Mouse (Mus musculus) heart, adult 2 months (tissue): ENCODE results near the gene Plcl1. TPM values are rescaled to one million over a fixed set of nuclear protein-coding genes. Genes with fewer than 3 reads are reported as not detected.

Experiments
- DNase-seq, 2 experiments: peaks; one replicate each; pipeline ENCODE4 v3.0.0; 2021
- H3K27ac ChIP-seq: fragments of 200-600 bp; 2 replicates; pipeline ENCODE4 v1.8.1; 2022
- H3K27me3 ChIP-seq: fragments of 200-500 bp; 2 replicates; pipeline ENCODE4 v1.6.1; 2012; ENCODE audit warnings: mild to moderate bottlenecking, low read length, inconsistent platforms, mixed read lengths; ENCODE audit not compliant: control insufficient read depth, insufficient read depth
- H3K36me3 ChIP-seq: fragments of 200-500 bp; 2 replicates; pipeline ENCODE4 v1.6.1; 2012; ENCODE audit warnings: low read length, inconsistent platforms; ENCODE audit not compliant: control insufficient read depth, insufficient read depth
- H3K4me1 ChIP-seq: fragments of 200-500 bp; 2 replicates; pipeline ENCODE4 v1.6.1; 2011; ENCODE audit warnings: low read length; ENCODE audit not compliant: control insufficient read depth, insufficient read depth
- H3K4me3 ChIP-seq: fragments of 200-600 bp; 2 replicates; pipeline ENCODE4 v1.8.1; 2022
- H3K79me2 ChIP-seq: fragments of 200-500 bp; replicated peaks from 2 replicates; pipeline ENCODE4 v1.6.1; 2012; ENCODE audit warnings: mild to moderate bottlenecking, inconsistent platforms, low read length, moderate library complexity, mixed read lengths; ENCODE audit not compliant: control insufficient read depth, insufficient read depth
- H3K9ac ChIP-seq: fragments of 200-500 bp; 2 replicates; pipeline ENCODE4 v1.6.1; 2012; ENCODE audit warnings: low read depth, mild to moderate bottlenecking, control low read depth, inconsistent platforms, low read length, mixed read lengths
- CTCF ChIP-seq: fragments of 200-600 bp; IDR thresholded peaks from 2 replicates; pipeline ENCODE4 v1.8.1; 2022; ENCODE audit warnings: antibody characterized with exemption, mild to moderate bottlenecking, moderate library complexity
- EP300 ChIP-seq: fragments of 200-500 bp; IDR thresholded peaks from 2 replicates; pipeline ENCODE4 v1.6.1; 2011; ENCODE audit warnings: low read depth, low read length, control low read depth; ENCODE audit not compliant: insufficient read depth
- POLR2A ChIP-seq: fragments of 200-500 bp; IDR thresholded peaks from 2 replicates; pipeline ENCODE4 v1.6.1; 2011; ENCODE audit warnings: mild to moderate bottlenecking, low read depth, low read length, control low read depth; ENCODE audit not compliant: insufficient read depth
- WGBS: fragments of 180-500 bp; shearing (Covaris S2); methylation state at CpG from one replicate; pipeline ENCODE4 v1.1.7; 2018; 5-methylcytosine and 5-hydroxymethylcytosine counted together
- intact Hi-C: fragments of 180-260 bp; cut with DNase I; formaldehyde crosslinking; loops from one replicate; pipeline ENCODE4 v1.15.1; 2025
- polyA plus RNA-seq: library from polyadenylated mRNA; depleted of rRNA; stranded (reverse); fragments of >200 nt; gene quantifications from 2 replicates; pipeline ENCODE4 v1.2.3, GENCODE M21; 2012; rRNA removed
- total RNA-seq, 2 experiments: library from RNA; stranded (reverse); gene quantifications; 2 replicates each; pipeline ENCODE4 v1.2.3; 2021

The Plcl1 gene
- total and polyA plus RNA-seq, 3 experiments, result 0.86 to 3.1 (median 3.0) TPM

- WGBS, result 70% methylated on average over 2 of the region's 2 CpGs
- no peaks in the 10 kb centered on the region for H3K4me1 ChIP-seq
- no peaks in the 10 kb centered on the region for H3K79me2 ChIP-seq
- no peaks in the 10 kb centered on the region for H3K27me3 ChIP-seq
- H3K36me3 ChIP-seq, result no peaks in the 10 kb centered on the region
- no peak overlapping the region for H3K4me3 ChIP-seq
- DNase-seq, result no peak
- H3K9ac ChIP-seq, result no peak overlapping the region
- no peak overlapping the region for H3K27ac ChIP-seq
- TF ChIP-seq POLR2A (no peak), CTCF (no peak), EP300 (no peak)
- intact Hi-C loops, result no loop called here
These were observed 357.4 kb downstream of the Plcl1 start for GRCm38 (mm10) chr1:55763171-55763570.

- Histone ChIP-seq H3K9ac (no peak overlapping the region), H3K4me3 (no peak overlapping the region), H3K79me2 (no peaks in the 10 kb centered on the region), H3K27me3 (no peaks in the 10 kb centered on the region), H3K27ac (no peak overlapping the region), H3K4me1 (no peaks in the 10 kb centered on the region), H3K36me3 (no peaks in the 10 kb centered on the region)
- DNase-seq, result no peak
- intact Hi-C loops, result no loop called here
- TF ChIP-seq EP300 (no peak), CTCF (no peak), POLR2A (no peak)
- 4% methylated on average over 1 of the region's 1 CpGs for WGBS
These were observed 361.0 kb downstream of the Plcl1 start for GRCm38 (mm10) chr1:55766743-55767142.

- no peaks in the 10 kb centered on the region for H3K27me3 ChIP-seq
- no peaks in the 10 kb centered on the region for H3K79me2 ChIP-seq
- intact Hi-C loops, result no loop called here
- no peak overlapping the region for H3K9ac ChIP-seq
- no peak overlapping the region for H3K27ac ChIP-seq
- DNase-seq, result no peak
- no peaks in the 10 kb centered on the region for H3K4me1 ChIP-seq
- no peak overlapping the region for H3K4me3 ChIP-seq
- no peaks in the 10 kb centered on the region for H3K36me3 ChIP-seq
- TF ChIP-seq POLR2A (no peak), EP300 (no peak), CTCF (no peak)
These were observed 364.5 kb downstream of the Plcl1 start for GRCm38 (mm10) chr1:55770072-55770785.

- WGBS, result 60% methylated on average over 6 of the region's 6 CpGs
These were observed 387.1 kb downstream of the Plcl1 start for GRCm38 (mm10) chr1:55792817-55793216.

More at GRCm38 (mm10) chr1:55792817-55793216, 387.1 kb downstream of the Plcl1 start:
- intact Hi-C loops, result no loop called here
- Histone ChIP-seq H3K36me3 (no peaks in the 10 kb centered on the region), H3K27ac (no peak overlapping the region), H3K4me1 (no peaks in the 10 kb centered on the region), H3K27me3 (no peaks in the 10 kb centered on the region), H3K9ac (no peak overlapping the region), H3K4me3 (no peak overlapping the region), H3K79me2 (no peaks in the 10 kb centered on the region)
- no peak for DNase-seq
- TF ChIP-seq CTCF (no peak), POLR2A (no peak), EP300 (no peak)

Other genes with a start within 250 kb of the Plcl1 start
- 10 to 100 TPM; 12.1 to 12.8 TPM for gene Rftn2, start 179.1 kb upstream of the Plcl1 start, total RNA-seq
- 2.7 and 6.4 TPM in 2 replicates for gene Rftn2, start 179.1 kb upstream of the Plcl1 start, polyA plus RNA-seq
- 1 to 10 TPM; 5.0 to 5.3 TPM for gene Mars2, start 168.7 kb upstream of the Plcl1 start, total RNA-seq
- gene Mars2, start 168.7 kb upstream of the Plcl1 start, polyA plus RNA-seq, result 2.0 and 3.6 TPM in 2 replicates
- under 1 TPM in 1 of 2 experiments, not detected in 1; 0.32 TPM for gene Boll, start 42.5 kb upstream of the Plcl1 start, total RNA-seq
- gene Boll, start 42.5 kb upstream of the Plcl1 start, polyA plus RNA-seq, result not detected in 2 replicates